In the genomic region with DNA sequence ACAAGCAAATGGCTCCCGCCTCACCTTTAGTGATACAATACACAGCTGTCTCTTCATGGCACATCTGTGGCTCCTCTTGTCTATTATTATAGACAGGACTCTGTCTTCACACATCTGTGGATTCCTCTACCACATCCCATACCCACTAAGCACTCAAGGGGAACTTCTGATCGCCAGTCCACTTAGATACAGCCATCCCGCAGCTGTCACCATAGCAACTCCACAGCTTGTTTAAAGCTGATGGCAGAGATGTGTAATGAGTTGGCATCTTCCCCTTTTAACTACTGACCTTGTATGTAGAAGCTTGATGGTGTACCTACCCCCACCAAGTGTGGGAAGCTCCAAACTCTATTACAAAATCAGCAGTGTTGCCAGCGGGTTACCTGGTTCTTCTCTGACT, we compare ENCODE assay signal across 32 mouse cellular contexts.
DNase-seq lines count a peak whose midpoint lies in the region; ATAC-seq and TF ChIP-seq lines count a peak whose summit lies in the region.
"Had no signal": no experiment of that assay in that cellular context is flagged by ENCODE, and none has a peak within 500 bp of the region (broad histone marks: within the 10 kb centered on the region; RNA-seq: fewer than 3 reads in every experiment).

No protein-coding gene starts in this region.

- 0 out of 2 replicates have a peak, but pooled peaks have one; percentile 45 for ATAC-seq in forebrain, embryonic 16.5 days
- ATAC-seq in forebrain, embryonic 11.5 days (replicated peaks; ENCODE audit: low FRiP score), result no peak
- ATAC-seq in midbrain, embryonic 11.5 days (ENCODE audit: low FRiP score), result no peak
- peak; percentile 80 for ATAC-seq in midbrain, embryonic 15.5 days (replicated peaks)
- no peak for ATAC-seq in cerebellum, adult (ENCODE audit: insufficient number of reproducible peaks, low FRiP score, low TSS enrichment)
- ATAC-seq: forebrain, embryonic 13.5 days; intestine, embryonic 15.5 days had no signal

- 84% methylated on average over 4 of the region's 4 CpGs for WGBS in forebrain, embryonic 16.5 days
- 89% methylated on average over 4 of the region's 4 CpGs for WGBS in forebrain, embryonic 11.5 days
- WGBS in midbrain, embryonic 11.5 days, result 77% methylated on average over 4 of the region's 4 CpGs
- 89% methylated on average over 4 of the region's 4 CpGs for WGBS in midbrain, embryonic 10.5 days
- WGBS in midbrain, embryonic 15.5 days, result 77% methylated on average over 4 of the region's 4 CpGs

- no peak for DNase-seq in forebrain, embryonic 11.5 days (ENCODE audit: low spot score)
- DNase-seq in midbrain, embryonic 11.5 days (ENCODE audit: low spot score, missing footprints), result peak; percentile 61
- DNase-seq in midbrain, embryonic 10.5 days (ENCODE audit: low spot score), result no peak
- peak; percentile 23 for DNase-seq in brain, embryonic 14.5 days (ENCODE audit: low read depth)
- no peak for DNase-seq in adipocyte (ENCODE audit: low spot score)
- DNase-seq: adrenal gland, adult 2 months; adrenal gland, postnatal 36 days; cerebellum, adult 8-10 months; heart, postnatal 36 days; kidney, adult 2 months; kidney, postnatal 36 days; lung, embryonic 14.5 days; lung, postnatal 14 days; spleen, adult 18-20 months; thymus, adult 18-20 months; thymus, postnatal 25 days had no signal

- H3K27me3 ChIP-seq in forebrain, embryonic 16.5 days (replicated peaks; ENCODE audit: control insufficient read depth, insufficient read depth, low read length), result no peaks in the 10 kb centered on the region
- H3K27me3 ChIP-seq in forebrain, embryonic 11.5 days (ENCODE audit: control insufficient read depth, insufficient read depth, low read length), result no peaks in the 10 kb centered on the region
- H3K27me3 ChIP-seq in midbrain, embryonic 11.5 days (ENCODE audit: control insufficient read depth, insufficient read depth, low read length), result no peaks in the 10 kb centered on the region
- peaks cover 12% of the 10 kb centered on the region; the same call in 1 of the 2 replicates for H3K27me3 ChIP-seq in midbrain, embryonic 10.5 days (ENCODE audit: low read depth, poor library complexity, severe bottlenecking)
- H3K27me3 ChIP-seq in midbrain, embryonic 15.5 days (replicated peaks), result no peaks in the 10 kb centered on the region
- H3K27me3 ChIP-seq: embryonic facial prominence, embryonic 13.5 days; forebrain, embryonic 13.5 days; intestine, embryonic 15.5 days; limb, embryonic 12.5 days; liver, embryonic 15.5 days; midbrain, embryonic 12.5 days; neural tube, embryonic 13.5 days had no signal

- TF ChIP-seq POLR2A in brain, embryonic 14.5 days (IDR thresholded peaks at IDR 0.05; ENCODE audit: borderline replicate concordance, extremely low read depth, insufficient read depth, insufficient read length, poor library complexity, severe bottlenecking), result no peak

- H3K36me3 ChIP-seq in forebrain, embryonic 16.5 days (ENCODE audit: control insufficient read depth, insufficient read depth), result no peaks in the 10 kb centered on the region
- no peaks in the 10 kb centered on the region for H3K36me3 ChIP-seq in forebrain, embryonic 11.5 days (ENCODE audit: control insufficient read depth, insufficient read depth, low read length)
- H3K36me3 ChIP-seq in midbrain, embryonic 11.5 days (ENCODE audit: control insufficient read depth, insufficient read depth, low read length), result no peaks in the 10 kb centered on the region
- H3K36me3 ChIP-seq in midbrain, embryonic 10.5 days, result no peaks in the 10 kb centered on the region
- H3K36me3 ChIP-seq in midbrain, embryonic 15.5 days (replicated peaks), result no peaks in the 10 kb centered on the region
- H3K36me3 ChIP-seq: embryonic facial prominence, embryonic 13.5 days; heart, embryonic 10.5 days; intestine, embryonic 15.5 days; limb, embryonic 12.5 days; liver, embryonic 15.5 days; midbrain, embryonic 12.5 days; neural tube, embryonic 13.5 days had no signal

- H3K4me2 ChIP-seq in forebrain, embryonic 16.5 days (ENCODE audit: low read length), result no peak overlapping the region
- H3K4me2 ChIP-seq in forebrain, embryonic 11.5 days (ENCODE audit: low read depth, low read length, severe bottlenecking), result no peak overlapping the region
- H3K4me2 ChIP-seq in midbrain, embryonic 11.5 days, result no peak overlapping the region
- H3K4me2 ChIP-seq in midbrain, embryonic 15.5 days, result no peak overlapping the region
- H3K4me2 ChIP-seq: embryonic facial prominence, embryonic 13.5 days; forebrain, embryonic 13.5 days; hindbrain, embryonic 14.5 days; intestine, embryonic 15.5 days; limb, embryonic 12.5 days; liver, embryonic 15.5 days; lung, embryonic 14.5 days; midbrain, embryonic 12.5 days; neural tube, embryonic 13.5 days had no signal

- H3K27ac ChIP-seq in forebrain, embryonic 16.5 days (ENCODE audit: low read length), result no peak overlapping the region
- no peak overlapping the region for H3K27ac ChIP-seq in forebrain, embryonic 11.5 days (ENCODE audit: low read depth, low read length)
- no peak overlapping the region for H3K27ac ChIP-seq in midbrain, embryonic 11.5 days (ENCODE audit: low read depth, low read length)
- no peak overlapping the region for H3K27ac ChIP-seq in midbrain, embryonic 10.5 days (replicated peaks)
- no peak overlapping the region for H3K27ac ChIP-seq in midbrain, embryonic 15.5 days
- H3K27ac ChIP-seq: embryonic facial prominence, embryonic 13.5 days; forebrain, embryonic 13.5 days; heart, embryonic 10.5 days; hindbrain, embryonic 14.5 days; intestine, embryonic 15.5 days; layer of hippocampus, adult 2 months; left cerebral cortex, adult 2 months; limb, embryonic 12.5 days; liver, embryonic 15.5 days; midbrain, embryonic 12.5 days; neural tube, embryonic 13.5 days; stomach, postnatal 0 days had no signal

- no peaks in the 10 kb centered on the region for H3K4me1 ChIP-seq in forebrain, embryonic 16.5 days (replicated peaks; ENCODE audit: control insufficient read depth, insufficient read depth, low read length)
- no peaks in the 10 kb centered on the region for H3K4me1 ChIP-seq in forebrain, embryonic 11.5 days (replicated peaks; ENCODE audit: control insufficient read depth, insufficient read depth, low read length)
- H3K4me1 ChIP-seq in midbrain, embryonic 11.5 days (ENCODE audit: control insufficient read depth, insufficient read depth, low read length), result no peaks in the 10 kb centered on the region
- 0 out of 2 replicates have a peak, but pooled peaks cover 2% of the 10 kb centered on the region for H3K4me1 ChIP-seq in midbrain, embryonic 10.5 days
- H3K4me1 ChIP-seq in midbrain, embryonic 15.5 days, result no peaks in the 10 kb centered on the region
- H3K4me1 ChIP-seq: embryonic facial prominence, embryonic 13.5 days; forebrain, embryonic 13.5 days; heart, embryonic 10.5 days; intestine, embryonic 15.5 days; limb, embryonic 12.5 days; liver, embryonic 15.5 days; midbrain, embryonic 12.5 days; neural tube, embryonic 13.5 days had no signal

- peaks cover 3% of the 10 kb centered on the region; the same call in 1 of the 2 replicates for H3K9me3 ChIP-seq in forebrain, embryonic 16.5 days (ENCODE audit: control insufficient read depth, low read length)
- H3K9me3 ChIP-seq in forebrain, embryonic 11.5 days (ENCODE audit: control insufficient read depth, low read length), result no peaks in the 10 kb centered on the region
- no peaks in the 10 kb centered on the region for H3K9me3 ChIP-seq in midbrain, embryonic 11.5 days (ENCODE audit: control insufficient read depth, low read length)
- H3K9me3 ChIP-seq in midbrain, embryonic 10.5 days (replicated peaks), result peaks cover 9% of the 10 kb centered on the region; the same call in 1 of the 2 replicates
- no peaks in the 10 kb centered on the region for H3K9me3 ChIP-seq in midbrain, embryonic 15.5 days
- H3K9me3 ChIP-seq: embryonic facial prominence, embryonic 13.5 days; heart, embryonic 10.5 days; intestine, embryonic 15.5 days; liver, embryonic 15.5 days; midbrain, embryonic 12.5 days; neural tube, embryonic 13.5 days had no signal

- TF ChIP-seq CTCF in brain, embryonic 14.5 days (IDR thresholded peaks at IDR 0.05; ENCODE audit: borderline replicate concordance, extremely low read depth, insufficient read depth, insufficient read length), result no peak

- no peak overlapping the region for H3K9ac ChIP-seq in forebrain, embryonic 16.5 days (replicated peaks; ENCODE audit: low read depth, low read length)
- no peak overlapping the region for H3K9ac ChIP-seq in forebrain, embryonic 11.5 days (ENCODE audit: low read length)
- H3K9ac ChIP-seq in midbrain, embryonic 11.5 days (ENCODE audit: low read length), result no peak overlapping the region
- H3K9ac ChIP-seq in midbrain, embryonic 15.5 days, result no peak overlapping the region
- H3K9ac ChIP-seq: embryonic facial prominence, embryonic 13.5 days; forebrain, embryonic 13.5 days; hindbrain, embryonic 14.5 days; intestine, embryonic 15.5 days; limb, embryonic 12.5 days; liver, embryonic 15.5 days; lung, embryonic 14.5 days; midbrain, embryonic 12.5 days; neural tube, embryonic 13.5 days had no signal

- no peak overlapping the region for H3K4me3 ChIP-seq in forebrain, embryonic 16.5 days (replicated peaks; ENCODE audit: low read length)
- no peak overlapping the region for H3K4me3 ChIP-seq in forebrain, embryonic 11.5 days (ENCODE audit: low read depth, low read length)
- H3K4me3 ChIP-seq in midbrain, embryonic 11.5 days (ENCODE audit: low read depth, low read length), result no peak overlapping the region
- no peak overlapping the region for H3K4me3 ChIP-seq in midbrain, embryonic 10.5 days
- no peak overlapping the region for H3K4me3 ChIP-seq in midbrain, embryonic 15.5 days
- H3K4me3 ChIP-seq: embryonic facial prominence, embryonic 13.5 days; forebrain, embryonic 13.5 days; heart, embryonic 10.5 days; intestine, embryonic 15.5 days; layer of hippocampus, adult 2 months; left cerebral cortex, adult 2 months; limb, embryonic 12.5 days; liver, embryonic 15.5 days; midbrain, embryonic 12.5 days; myocyte; neural tube, embryonic 13.5 days had no signal

Comparison
In these comparisons a context has a peak if more than half of its experiments do, and no peak if none do; other contexts are left out.
1. ATAC-seq: peak in forebrain, embryonic 16.5 days (single experiment) and midbrain, embryonic 15.5 days (single experiment); none in forebrain, embryonic 11.5 days (single experiment), midbrain, embryonic 11.5 days (single experiment) and cerebellum, adult (single experiment).
2. DNase-seq: peak in midbrain, embryonic 11.5 days (single experiment) and brain, embryonic 14.5 days (single experiment); none in forebrain, embryonic 11.5 days (single experiment), midbrain, embryonic 10.5 days (single experiment) and adipocyte (single experiment).